Mouse (Mus musculus) adrenal gland, adult 8-10 months (tissue): ENCODE measurements around the gene Mef2c. TPM values are rescaled to one million over a fixed set of nuclear protein-coding genes. Genes with fewer than 3 reads are reported as not detected.

Source experiments
- DNase-seq: peaks from one replicate; pipeline ENCODE4 v3.0.0; 2022
- total RNA-seq, 4 experiments: library from RNA; stranded (reverse); gene quantifications; 2 replicates each; pipeline ENCODE4 v1.2.4; 2022

The Mef2c gene
- total RNA-seq, 4 experiments from 2014 or later, result 40.6 to 83.3 (median 62.7) TPM

GRCm38 (mm10) chr13:83573327-83573726 lies 69.5 kb downstream of the Mef2c start:
- peak; percentile 74 for DNase-seq

- no peak for DNase-seq
Measured at GRCm38 (mm10) chr13:83573855-83574583, 70.2 kb downstream of the Mef2c start.

GRCm38 (mm10) chr13:83574866-83575265 lies 71.0 kb downstream of the Mef2c start:
- DNase-seq, result no peak

DNA sequence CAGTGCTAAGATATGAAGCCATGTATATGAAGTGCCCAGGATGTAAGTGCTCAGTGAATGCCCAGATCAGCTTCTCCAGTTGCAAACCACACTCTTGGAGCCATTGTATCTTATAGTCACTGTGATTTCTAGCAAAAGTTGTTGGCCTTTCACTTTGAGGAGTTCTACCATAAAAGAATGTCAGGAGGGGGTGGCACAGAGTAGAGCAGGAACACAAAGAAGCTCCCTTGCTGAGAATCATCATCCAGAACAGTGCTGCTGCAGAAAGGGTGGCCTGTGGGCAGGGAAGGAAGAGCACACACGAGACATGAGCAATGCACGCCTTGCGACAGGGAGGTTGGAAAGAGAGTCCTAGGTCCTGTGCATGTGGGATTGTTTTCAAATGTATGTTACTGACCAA lies 75.6 kb downstream of the Mef2c start:
- no peak for DNase-seq

GRCm38 (mm10) chr13:83580856-83581255 lies 77.0 kb downstream of the Mef2c start:
- no peak for DNase-seq

GRCm38 (mm10) chr13:83582564-83582963 lies 78.7 kb downstream of the Mef2c start:
- no peak for DNase-seq

- no peak for DNase-seq
Measured at GRCm38 (mm10) chr13:83583881-83584280, 80.0 kb downstream of the Mef2c start.

DNA sequence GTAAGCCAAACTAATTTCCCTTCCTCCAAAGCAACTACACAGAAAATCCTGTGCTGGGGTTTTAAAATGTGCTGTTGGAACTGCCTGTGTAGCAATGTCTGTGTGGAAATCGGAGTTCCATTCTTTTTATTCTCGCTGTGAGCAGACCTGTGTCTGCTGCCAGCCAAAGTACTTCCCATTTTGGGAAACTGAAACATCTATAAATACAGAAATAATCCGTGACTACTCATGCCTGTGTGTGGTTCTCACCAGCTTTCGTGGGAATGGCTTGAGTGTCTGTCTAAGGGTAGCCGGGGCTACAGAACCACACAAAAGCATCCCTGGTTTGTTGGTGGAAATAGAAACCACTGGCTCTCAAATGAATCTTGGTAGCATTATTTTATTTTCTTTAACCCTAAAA lies 81.5 kb downstream of the Mef2c start:
- DNase-seq, result no peak

DNA sequence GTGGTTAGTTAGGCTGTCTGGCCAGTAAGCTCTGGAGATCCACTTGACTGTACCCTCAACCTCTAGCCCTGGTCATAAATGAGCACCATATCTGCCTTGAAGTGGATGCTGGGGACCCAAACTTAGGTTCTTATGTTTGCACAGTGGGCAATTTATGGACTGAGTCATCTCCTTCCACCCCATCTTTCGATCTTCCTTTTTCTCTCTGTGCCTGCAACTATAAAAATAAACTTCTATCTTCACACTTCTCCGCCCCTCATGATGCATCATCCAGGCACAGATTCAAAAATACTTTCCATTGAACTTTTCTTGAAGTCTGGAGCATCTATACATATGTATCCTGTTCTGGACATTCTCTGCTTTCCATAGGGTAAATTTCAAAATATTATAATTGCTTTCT lies 84.4 kb downstream of the Mef2c start:
- DNase-seq, result no peak

GRCm38 (mm10) chr13:83590886-83591285 lies 87.1 kb downstream of the Mef2c start:
- no peak for DNase-seq

- no peak for DNase-seq
Measured at GRCm38 (mm10) chr13:83595429-83595828, 91.6 kb downstream of the Mef2c start.

DNA sequence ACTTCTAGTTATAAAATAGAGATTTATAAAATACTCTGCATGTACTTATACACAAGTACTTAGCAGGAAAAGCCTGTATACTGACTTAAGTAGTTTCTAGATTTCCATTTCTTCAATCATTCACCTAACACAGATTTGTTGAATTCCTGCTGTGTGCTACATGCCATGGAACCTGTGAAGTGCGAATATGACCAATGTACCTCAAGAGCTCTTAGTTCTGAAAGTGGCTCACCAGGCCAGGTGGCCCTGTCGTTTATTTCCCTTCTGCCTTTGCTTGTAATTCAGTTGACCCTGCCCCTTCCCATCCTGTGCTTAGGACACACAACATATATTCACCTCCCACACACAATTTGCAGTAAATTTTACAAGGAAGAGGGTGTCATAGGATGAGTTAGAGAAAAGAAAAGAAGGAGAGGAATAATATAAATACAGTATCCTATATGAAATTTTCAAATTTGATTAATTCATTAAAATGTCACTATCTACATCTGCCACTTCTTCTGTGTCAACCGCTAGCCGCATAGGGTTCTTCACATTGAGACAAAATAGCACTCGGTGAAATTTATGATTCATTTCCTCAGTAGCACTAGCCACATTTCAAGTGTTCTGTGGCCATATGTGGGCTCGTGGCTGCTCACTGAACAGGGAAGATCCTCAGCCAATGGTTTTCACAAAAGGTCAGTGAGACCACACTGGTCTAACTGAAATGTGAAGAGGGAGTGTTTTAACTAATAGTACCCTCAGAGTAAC lies 93.3 kb downstream of the Mef2c start:
- DNase-seq, result no peak

DNA sequence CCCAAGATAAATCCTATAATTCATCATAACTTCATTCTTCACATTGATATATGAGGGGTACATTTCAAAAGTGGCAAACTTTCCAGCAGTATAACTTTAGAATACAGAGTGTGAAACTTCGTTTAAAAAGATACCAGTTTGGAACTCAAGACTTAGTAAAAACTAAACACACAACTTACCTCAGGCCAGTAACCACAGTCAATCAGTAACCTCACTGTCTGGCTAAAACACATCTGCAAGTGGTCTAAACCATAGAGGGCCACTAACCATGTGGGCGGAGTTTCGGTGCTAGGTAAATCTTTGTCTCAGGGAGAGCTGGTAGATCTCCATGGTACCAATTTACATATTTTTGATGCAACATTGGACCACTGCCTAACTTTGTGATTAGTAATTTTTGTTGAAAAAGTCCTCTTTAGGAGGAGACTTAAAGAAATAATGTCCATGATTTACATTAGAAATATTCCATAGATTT lies 93.9 kb downstream of the Mef2c start:
- DNase-seq, result no peak

- no peak for DNase-seq
Measured at GRCm38 (mm10) chr13:83600301-83600700, 96.5 kb downstream of the Mef2c start.

- no peak for DNase-seq
Measured at GRCm38 (mm10) chr13:83601741-83602140, 97.9 kb downstream of the Mef2c start.

- DNase-seq, result peak; percentile 35
Measured at GRCm38 (mm10) chr13:83603373-83604265, 99.8 kb downstream of the Mef2c start.

GRCm38 (mm10) chr13:83604320-83604719 lies 100.5 kb downstream of the Mef2c start:
- peak; percentile 49 for DNase-seq

DNA sequence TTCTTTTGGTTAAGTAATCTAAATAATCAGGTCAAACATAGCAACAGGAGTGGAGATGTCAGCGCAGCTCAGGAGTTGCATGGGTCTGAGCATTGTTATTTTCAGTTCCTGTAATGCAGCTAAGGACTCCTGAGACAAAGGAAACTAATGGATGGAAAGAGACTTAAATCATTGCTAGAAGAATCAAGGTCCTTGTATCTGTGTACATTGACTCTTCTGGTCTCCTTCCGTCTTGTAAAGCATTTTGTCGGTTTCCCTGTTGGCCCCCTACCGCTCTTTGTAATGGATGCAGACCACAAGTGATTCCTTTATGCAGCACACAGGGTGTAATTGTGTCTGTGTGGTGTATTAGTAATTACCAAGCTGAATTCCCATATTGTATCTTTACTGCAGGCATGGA lies 101.0 kb downstream of the Mef2c start:
- DNase-seq, result no peak

GRCm38 (mm10) chr13:83607883-83608581 lies 104.2 kb downstream of the Mef2c start:
- DNase-seq, result no peak

- no peak for DNase-seq
Measured at GRCm38 (mm10) chr13:83608851-83609516, 105.2 kb downstream of the Mef2c start.

DNA sequence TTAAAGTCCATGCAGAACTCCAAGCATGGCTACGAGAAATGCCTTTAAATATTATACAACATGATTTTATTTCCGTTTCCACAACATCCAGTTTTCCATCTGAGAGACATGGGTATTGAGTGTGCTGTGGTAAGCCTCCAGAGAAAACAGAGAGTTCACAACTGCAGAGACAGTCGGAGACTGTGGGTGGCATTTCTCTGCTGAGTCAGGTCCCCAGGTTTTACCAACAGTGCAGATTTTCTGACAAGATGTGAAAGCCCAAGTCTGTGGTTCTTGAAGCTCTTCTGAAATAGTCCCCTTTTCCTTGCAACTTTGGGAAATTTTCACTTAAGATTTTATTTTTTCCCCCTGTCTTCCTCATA lies 105.7 kb downstream of the Mef2c start:
- no peak for DNase-seq

DNA sequence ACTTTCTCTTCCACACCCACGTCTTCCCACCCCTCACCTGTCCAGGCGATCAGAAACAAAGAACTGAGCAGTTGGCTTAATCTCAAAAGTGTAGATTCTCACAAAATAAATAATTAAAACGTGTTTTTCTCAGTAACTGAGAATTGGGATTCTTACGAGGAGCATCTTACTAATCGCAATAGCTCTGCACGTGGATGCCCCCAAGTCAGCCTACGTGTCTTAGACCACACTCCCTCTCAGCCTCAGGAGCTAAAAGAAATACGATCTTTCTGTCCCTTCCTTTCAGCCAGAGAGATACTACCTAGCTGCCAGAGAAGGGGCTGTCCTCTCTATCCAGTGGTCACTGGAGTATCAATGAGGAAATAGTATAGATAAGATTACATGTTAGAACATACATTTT lies 106.3 kb downstream of the Mef2c start:
- no peak for DNase-seq
